Mouse (Mus musculus) ovary, postnatal 10 days (tissue): ENCODE data around the gene Patl2.

Source experiments
- DNase-seq: peaks from one replicate; pipeline ENCODE4 v3.0.0; 2022; ENCODE audit warnings: low spot score

The Patl2 gene

GRCm38 (mm10) chr2:122172188-122172587, 13.8 kb downstream of the Patl2 start:
- DNase-seq = no peak

- no peak for DNase-seq
Observed at GRCm38 (mm10) chr2:122171292-122171691, 14.7 kb downstream of the Patl2 start.

GRCm38 (mm10) chr2:122164293-122164692, 21.7 kb downstream of the Patl2 start:
- DNase-seq = no peak

- DNase-seq = no peak
Observed at GRCm38 (mm10) chr2:122163430-122164195, 22.4 kb downstream of the Patl2 start.

GRCm38 (mm10) chr2:122162529-122162928, 23.5 kb downstream of the Patl2 start:
- no peak for DNase-seq

GRCm38 (mm10) chr2:122161542-122161941, 24.4 kb downstream of the Patl2 start:
- no peak for DNase-seq

GRCm38 (mm10) chr2:122160680-122161079, 25.3 kb downstream of the Patl2 start, which contains the start of gene Trim69:
Gene Trim69 (plus strand): TSS chr2:122160700.
- peak; percentile 49 for DNase-seq

GRCm38 (mm10) chr2:122159667-122160066, 26.3 kb downstream of the Patl2 start:
- no peak for DNase-seq

- DNase-seq = no peak
Observed at GRCm38 (mm10) chr2:122158362-122158802, 27.6 kb downstream of the Patl2 start.

GRCm38 (mm10) chr2:122157561-122157960, 28.4 kb downstream of the Patl2 start:
- no peak for DNase-seq

- no peak for DNase-seq
Observed at GRCm38 (mm10) chr2:122156051-122156700, 29.8 kb downstream of the Patl2 start.

GRCm38 (mm10) chr2:122155292-122155691, 30.7 kb downstream of the Patl2 start:
- no peak for DNase-seq

- DNase-seq = no peak
Observed at GRCm38 (mm10) chr2:122154479-122154878, 31.5 kb downstream of the Patl2 start.

- no peak for DNase-seq
Observed at GRCm38 (mm10) chr2:122153681-122154365, 32.2 kb downstream of the Patl2 start.

GRCm38 (mm10) chr2:122152850-122153249, 33.1 kb downstream of the Patl2 start:
- no peak for DNase-seq

- no peak for DNase-seq
Observed at GRCm38 (mm10) chr2:122151221-122151620, 34.8 kb downstream of the Patl2 start.

GRCm38 (mm10) chr2:122149716-122150115, 36.3 kb downstream of the Patl2 start:
- no peak for DNase-seq

- no peak for DNase-seq
Observed at GRCm38 (mm10) chr2:122149316-122149715, 36.7 kb downstream of the Patl2 start.

GRCm38 (mm10) chr2:122148242-122148917, 37.6 kb downstream of the Patl2 start:
- peak; percentile 19 for DNase-seq

- peak; percentile 93 for DNase-seq
Observed at GRCm38 (mm10) chr2:122147508-122148241, 38.3 kb downstream of the Patl2 start, which contains the start of gene B2m. Gene B2m (plus strand): TSS chr2:122147686.

- DNase-seq = no peak
Observed at GRCm38 (mm10) chr2:122146687-122147086, 39.3 kb downstream of the Patl2 start.
